Mouse (Mus musculus) MN1 (cell line): Measurements from ENCODE around the gene Hist1h3d.

Source experiments
- DNase-seq: peaks from one replicate; pipeline ENCODE4 v3.0.0-alpha.2; 2016; ENCODE audit warnings: low spot score

The Hist1h3d gene

DNA sequence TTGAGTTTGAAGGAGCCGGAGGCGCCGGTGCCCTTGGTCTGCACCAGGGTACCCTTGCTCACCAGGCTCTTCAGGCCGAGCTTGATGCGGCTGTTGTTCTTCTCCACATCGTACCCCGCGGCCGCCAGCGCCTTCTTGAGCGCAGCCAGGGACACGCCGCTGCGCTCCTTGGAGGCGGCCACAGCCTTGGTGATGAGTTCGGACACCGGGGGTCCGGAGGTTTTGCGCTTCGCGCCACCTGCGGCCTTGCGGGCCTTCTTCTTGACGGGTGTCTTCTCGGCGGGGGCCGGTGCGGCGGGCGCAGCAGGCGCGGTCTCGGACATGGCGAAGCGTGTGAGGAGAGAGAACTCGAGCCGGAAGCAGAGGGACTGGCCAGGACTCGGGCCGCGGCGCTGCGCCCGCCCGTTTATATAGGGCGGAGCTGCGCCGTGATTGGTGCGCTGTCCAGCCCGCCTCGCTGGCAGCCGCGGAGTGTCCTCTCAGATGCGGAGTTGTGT is 46.7 kb downstream of the Hist1h3d start, which contains the start of gene Hist1h1e:
TSS of gene Hist1h1e (minus strand) at position 384 of the 497 bp plus-strand sequence.
- DNase-seq: peak; percentile 86

DNA sequence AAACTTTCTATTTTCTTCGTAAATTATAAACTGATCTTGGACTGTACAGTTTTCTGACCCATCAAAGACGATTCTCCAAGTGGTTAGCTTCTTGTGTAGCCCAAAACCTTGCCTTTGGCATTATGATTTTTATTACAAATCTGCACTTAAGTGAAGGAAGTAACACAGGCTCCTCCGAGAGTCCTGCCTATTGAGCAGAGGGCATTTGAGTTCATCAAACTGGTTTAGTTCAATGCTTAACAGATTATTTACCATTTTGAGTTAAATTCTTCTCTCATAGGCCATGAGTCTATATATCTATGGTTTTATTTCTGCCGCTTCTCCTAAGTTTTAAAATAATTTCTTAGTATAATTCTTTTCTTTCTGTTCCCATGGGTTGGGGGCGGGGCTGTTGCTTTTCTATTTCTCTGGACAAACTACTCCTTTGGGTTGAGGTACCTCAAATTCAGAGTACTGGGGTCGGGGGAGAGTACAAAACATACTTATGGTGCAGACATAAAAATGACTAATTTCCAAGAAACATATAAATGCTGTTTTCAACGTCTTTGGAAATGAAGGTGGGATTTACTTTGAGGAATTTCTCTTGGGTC is 47.4 kb downstream of the Hist1h3d start:
- peak; percentile 12 for DNase-seq
